Mouse (Mus musculus) cerebellum, adult (tissue): ENCODE results near the gene Setx.

Experiments used
- ATAC-seq: cut with Nextera tagmentation; 2 replicates; pipeline ENCODE4 v1.9.2; 2017; ENCODE audit warnings: mild to moderate bottlenecking, moderate library complexity, mixed read lengths; ENCODE audit not compliant: insufficient number of reproducible peaks, low FRiP score, low TSS enrichment

Gene Setx

DNA sequence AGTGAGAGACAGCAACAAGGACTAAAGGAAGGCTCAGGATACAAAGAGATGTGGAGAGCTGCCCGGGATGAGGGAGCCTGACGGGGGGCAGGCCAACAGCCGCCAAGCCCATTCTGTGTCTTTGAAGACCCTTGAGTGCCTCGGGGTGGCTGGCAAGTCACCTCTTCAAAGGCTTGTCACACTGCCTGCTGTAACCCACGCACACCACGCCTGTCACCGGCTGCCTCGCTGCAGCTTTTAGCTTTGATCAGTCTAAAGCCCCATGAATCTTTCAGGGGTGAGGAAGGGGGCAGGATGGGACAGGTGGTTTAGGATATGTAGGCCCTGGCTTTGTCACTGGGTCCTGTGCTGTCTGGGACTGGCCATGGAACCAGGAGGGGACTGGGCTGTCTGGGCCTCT lies 82.2 kb downstream of the Setx start:
- no peak for ATAC-seq

GRCm38 (mm10) chr2:29216286-29217012 lies 92.5 kb downstream of the Setx start:
- no peak for ATAC-seq

- no peak for ATAC-seq
These were observed 93.1 kb downstream of the Setx start for GRCm38 (mm10) chr2:29217042-29217441.

DNA sequence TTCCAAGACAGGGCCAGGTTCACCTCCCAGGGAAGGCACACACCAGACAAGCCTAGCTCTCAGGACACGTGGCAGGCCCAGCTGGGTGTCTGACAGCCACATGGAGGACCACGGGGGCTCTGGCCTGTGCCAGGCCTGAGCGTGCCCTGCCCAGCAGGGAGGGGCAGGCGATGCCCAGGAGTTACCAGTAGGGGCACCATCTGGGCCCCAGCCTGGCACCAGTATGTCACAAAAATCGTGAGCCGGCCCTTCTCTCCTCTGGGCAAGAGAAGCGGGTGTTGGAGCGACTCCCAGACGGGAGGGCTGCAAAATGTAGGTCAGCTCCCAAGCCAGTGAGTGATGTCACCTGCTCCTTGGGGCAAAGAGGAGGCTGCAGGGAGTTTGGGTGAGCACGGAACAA lies 93.9 kb downstream of the Setx start:
- peak; percentile 91 for ATAC-seq

DNA sequence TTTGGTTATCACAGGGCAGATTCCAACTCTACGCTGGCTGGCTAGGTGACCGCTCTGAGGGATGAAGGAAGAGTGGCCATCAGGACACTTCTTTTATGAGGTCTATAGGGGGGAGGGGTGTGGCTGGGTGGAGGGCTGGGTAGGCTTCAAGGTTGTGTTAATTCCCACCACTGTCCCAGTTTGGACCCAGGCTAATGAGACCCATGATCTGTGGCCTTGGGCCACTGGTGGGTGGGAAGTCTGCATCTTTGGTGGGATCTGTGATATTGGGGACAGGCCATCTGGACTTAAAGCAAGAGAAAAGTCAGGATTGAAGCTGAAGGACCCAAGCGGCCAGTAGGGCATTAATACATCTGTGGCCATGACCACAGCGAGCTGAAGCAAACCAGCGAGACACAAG lies 94.8 kb downstream of the Setx start:
- ATAC-seq = no peak

DNA sequence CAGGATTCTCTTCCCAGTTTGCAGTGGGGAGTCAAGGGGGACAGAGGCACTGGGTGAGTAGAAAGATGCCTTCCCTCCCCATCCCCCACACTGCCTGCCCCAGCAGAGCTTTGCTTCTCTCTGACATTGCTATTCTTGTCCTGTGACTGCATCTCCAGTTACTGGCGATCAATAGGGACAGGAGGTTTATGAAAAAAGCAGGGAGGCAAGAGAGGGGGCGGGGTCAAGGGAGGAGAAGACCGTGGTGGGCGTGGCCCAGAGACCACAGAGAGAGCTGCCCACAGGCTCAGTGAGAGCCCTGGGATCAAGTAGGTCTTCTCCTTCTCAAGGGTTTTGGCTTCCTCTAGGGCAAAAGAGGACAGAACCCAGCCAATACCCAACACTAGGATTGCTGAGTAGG lies 98.3 kb downstream of the Setx start:
- no peak for ATAC-seq

- no peak for ATAC-seq
These were observed 99.7 kb downstream of the Setx start for GRCm38 (mm10) chr2:29223591-29224262.

GRCm38 (mm10) chr2:29226671-29227070 lies 102.7 kb downstream of the Setx start:
- ATAC-seq = no peak

DNA sequence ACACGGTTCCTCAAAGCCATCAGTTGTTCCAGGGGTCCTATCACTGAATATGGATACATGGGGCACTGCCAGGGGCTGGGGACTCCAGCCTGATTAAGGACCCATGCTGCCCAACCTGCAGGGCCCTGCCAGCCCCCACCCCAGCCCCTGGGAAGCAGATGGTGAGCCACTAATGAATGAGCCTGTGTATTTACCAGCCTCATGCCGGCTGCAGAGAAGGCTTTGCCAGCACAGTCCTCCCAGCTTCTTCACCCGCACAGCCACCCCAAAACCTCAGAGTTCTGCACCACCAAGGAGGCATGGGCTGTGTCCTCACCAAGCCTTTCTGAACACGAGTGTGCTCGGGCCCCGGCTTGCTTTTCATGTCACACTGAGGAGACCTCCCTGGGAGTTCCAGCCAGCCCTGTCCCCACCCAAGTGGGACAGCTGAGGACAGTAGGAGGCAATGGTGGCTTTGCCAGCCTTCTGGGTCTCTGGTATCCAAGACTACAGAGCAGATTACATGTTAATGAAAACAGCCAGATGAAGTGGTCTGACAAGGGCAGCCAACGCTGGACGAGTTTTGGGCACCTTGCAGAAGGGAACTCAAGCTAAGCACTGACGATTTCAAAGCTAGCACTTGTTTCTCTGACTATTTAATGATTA lies 106.3 kb downstream of the Setx start:
- no peak for ATAC-seq
